ENCODE assay signal across 21 mouse cellular contexts in genomic region chr6:139103397-139103796, GRCm38 (mm10).
DNase-seq lines count a peak whose midpoint lies in the region; ATAC-seq lines count a peak whose summit lies in the region.
"Had no signal": no experiment of that assay in that cellular context is flagged by ENCODE, and none has a peak within 500 bp of the region (broad histone marks: within the 10 kb centered on the region; RNA-seq: fewer than 3 reads in every experiment).

No protein-coding gene starts in this region.

- H3K9ac ChIP-seq in hindbrain, embryonic 11.5 days (ENCODE audit: low read depth, low read length) = no peak overlapping the region
- no peak overlapping the region for H3K9ac ChIP-seq in hindbrain, embryonic 16.5 days (ENCODE audit: low read depth, low read length)
- no peak overlapping the region for H3K9ac ChIP-seq in midbrain, embryonic 11.5 days (ENCODE audit: low read length)
- H3K9ac ChIP-seq in midbrain, embryonic 16.5 days (ENCODE audit: low read depth, low read length) = no peak overlapping the region
- no peak overlapping the region for H3K9ac ChIP-seq in neural tube, embryonic 11.5 days (ENCODE audit: low read length)
- H3K9ac ChIP-seq in neural tube, embryonic 15.5 days (replicated peaks) = no peak overlapping the region
- H3K9ac ChIP-seq: embryonic facial prominence, embryonic 12.5 days; forebrain, embryonic 13.5 days; forebrain, embryonic 15.5 days; forebrain, postnatal 0 days had no signal

- 44% methylated on average over 3 of the region's 3 CpGs for WGBS in hindbrain, embryonic 11.5 days
- 42% methylated on average over 3 of the region's 3 CpGs for WGBS in hindbrain, embryonic 16.5 days
- whole genome bisulfite sequencing in midbrain, embryonic 11.5 days = 51% methylated on average over 3 of the region's 3 CpGs
- WGBS in midbrain, embryonic 16.5 days = 52% methylated on average over 3 of the region's 3 CpGs
- 55% methylated on average over 3 of the region's 3 CpGs for WGBS in neural tube, embryonic 11.5 days
- 33% methylated on average over 3 of the region's 3 CpGs for WGBS in neural tube, embryonic 15.5 days

- ATAC-seq in hindbrain, embryonic 11.5 days (ENCODE audit: low FRiP score) = peak; percentile 81
- ATAC-seq in hindbrain, embryonic 16.5 days = no peak
- ATAC-seq in midbrain, embryonic 11.5 days (ENCODE audit: low FRiP score) = peak; percentile 82
- no peak for ATAC-seq in midbrain, embryonic 16.5 days
- ATAC-seq in neural tube, embryonic 11.5 days (ENCODE audit: insufficient read depth, low FRiP score, low TSS enrichment) = peak; percentile 18; the same call in 1 of the 2 replicates
- no peak for ATAC-seq in neural tube, embryonic 15.5 days (ENCODE audit: low FRiP score)
- ATAC-seq in activated CD4-positive, CD25-positive, alpha-beta regulatory T cell, adult 4 months = no peak
- ATAC-seq: forebrain, embryonic 13.5 days; forebrain, embryonic 15.5 days; forebrain, postnatal 0 days had no signal

- no peak overlapping the region for H3K27ac ChIP-seq in hindbrain, embryonic 11.5 days (ENCODE audit: low read depth, low read length)
- H3K27ac ChIP-seq in hindbrain, embryonic 16.5 days (ENCODE audit: low read depth, low read length) = no peak overlapping the region
- no peak overlapping the region for H3K27ac ChIP-seq in midbrain, embryonic 11.5 days (ENCODE audit: low read depth, low read length)
- H3K27ac ChIP-seq in midbrain, embryonic 16.5 days (ENCODE audit: low read length) = no peak overlapping the region
- no peak overlapping the region for H3K27ac ChIP-seq in neural tube, embryonic 11.5 days (ENCODE audit: low read depth, low read length)
- no peak overlapping the region for H3K27ac ChIP-seq in neural tube, embryonic 15.5 days (replicated peaks)
- H3K27ac ChIP-seq: embryonic facial prominence, embryonic 10.5 days; embryonic facial prominence, embryonic 12.5 days; forebrain, embryonic 13.5 days; forebrain, embryonic 15.5 days had no signal

- no peaks in the 10 kb centered on the region for H3K9me3 ChIP-seq in hindbrain, embryonic 11.5 days (ENCODE audit: control insufficient read depth, low read length)
- no peaks in the 10 kb centered on the region for H3K9me3 ChIP-seq in hindbrain, embryonic 16.5 days (ENCODE audit: control insufficient read depth, low read length)
- no peaks in the 10 kb centered on the region for H3K9me3 ChIP-seq in midbrain, embryonic 11.5 days (ENCODE audit: control insufficient read depth, low read length)
- H3K9me3 ChIP-seq in midbrain, embryonic 16.5 days (replicated peaks; ENCODE audit: control insufficient read depth, low read length, poor library complexity, severe bottlenecking) = no peaks in the 10 kb centered on the region
- no peaks in the 10 kb centered on the region for H3K9me3 ChIP-seq in neural tube, embryonic 11.5 days (ENCODE audit: control insufficient read depth, low read length)
- no peaks in the 10 kb centered on the region for H3K9me3 ChIP-seq in neural tube, embryonic 15.5 days (replicated peaks)
- H3K9me3 ChIP-seq: embryonic facial prominence, embryonic 10.5 days; embryonic facial prominence, embryonic 12.5 days; forebrain, embryonic 13.5 days; forebrain, embryonic 15.5 days had no signal

- H3K27me3 ChIP-seq in hindbrain, embryonic 11.5 days (ENCODE audit: control insufficient read depth, insufficient read depth, low read length) = no peaks in the 10 kb centered on the region
- no peaks in the 10 kb centered on the region for H3K27me3 ChIP-seq in hindbrain, embryonic 16.5 days (replicated peaks; ENCODE audit: control insufficient read depth, insufficient read depth, low read length)
- no peaks in the 10 kb centered on the region for H3K27me3 ChIP-seq in midbrain, embryonic 11.5 days (ENCODE audit: control insufficient read depth, insufficient read depth, low read length)
- H3K27me3 ChIP-seq in midbrain, embryonic 16.5 days (ENCODE audit: control insufficient read depth, insufficient read depth, low read depth, low read length) = no peaks in the 10 kb centered on the region
- H3K27me3 ChIP-seq in neural tube, embryonic 11.5 days (ENCODE audit: control insufficient read depth, insufficient read depth, low read length) = no peaks in the 10 kb centered on the region
- H3K27me3 ChIP-seq in neural tube, embryonic 15.5 days (replicated peaks) = no peaks in the 10 kb centered on the region
- H3K27me3 ChIP-seq: embryonic facial prominence, embryonic 12.5 days; forebrain, embryonic 13.5 days; forebrain, embryonic 15.5 days had no signal

- H3K4me2 ChIP-seq in hindbrain, embryonic 11.5 days (replicated peaks; ENCODE audit: low read depth, low read length) = no peak overlapping the region
- no peak overlapping the region for H3K4me2 ChIP-seq in hindbrain, embryonic 16.5 days (ENCODE audit: low read length)
- no peak overlapping the region for H3K4me2 ChIP-seq in midbrain, embryonic 11.5 days
- H3K4me2 ChIP-seq in midbrain, embryonic 16.5 days (ENCODE audit: low read length) = no peak overlapping the region
- H3K4me2 ChIP-seq in neural tube, embryonic 11.5 days (ENCODE audit: low read depth) = no peak overlapping the region
- H3K4me2 ChIP-seq in neural tube, embryonic 15.5 days = no peak overlapping the region
- H3K4me2 ChIP-seq: embryonic facial prominence, embryonic 12.5 days; forebrain, embryonic 13.5 days; forebrain, embryonic 15.5 days had no signal

- H3K4me1 ChIP-seq in hindbrain, embryonic 11.5 days (replicated peaks; ENCODE audit: control insufficient read depth, insufficient read depth, low read length) = no peaks in the 10 kb centered on the region
- H3K4me1 ChIP-seq in hindbrain, embryonic 16.5 days (ENCODE audit: control insufficient read depth, insufficient read depth, low read depth, low read length) = no peaks in the 10 kb centered on the region
- no peaks in the 10 kb centered on the region for H3K4me1 ChIP-seq in midbrain, embryonic 11.5 days (ENCODE audit: control insufficient read depth, insufficient read depth, low read length)
- H3K4me1 ChIP-seq in midbrain, embryonic 16.5 days (ENCODE audit: control insufficient read depth, insufficient read depth, low read length) = no peaks in the 10 kb centered on the region
- H3K4me1 ChIP-seq in neural tube, embryonic 11.5 days (ENCODE audit: control insufficient read depth, insufficient read depth, low read length) = no peaks in the 10 kb centered on the region
- H3K4me1 ChIP-seq in neural tube, embryonic 15.5 days = no peaks in the 10 kb centered on the region
- H3K4me1 ChIP-seq: embryonic facial prominence, embryonic 10.5 days; embryonic facial prominence, embryonic 12.5 days; forebrain, embryonic 13.5 days; forebrain, embryonic 15.5 days had no signal

- H3K4me3 ChIP-seq in hindbrain, embryonic 11.5 days (ENCODE audit: low read depth, low read length) = no peak overlapping the region
- no peak overlapping the region for H3K4me3 ChIP-seq in hindbrain, embryonic 16.5 days (ENCODE audit: low read length)
- H3K4me3 ChIP-seq in midbrain, embryonic 11.5 days (ENCODE audit: low read depth, low read length) = no peak overlapping the region
- no peak overlapping the region for H3K4me3 ChIP-seq in midbrain, embryonic 16.5 days (ENCODE audit: low read depth, low read length)
- no peak overlapping the region for H3K4me3 ChIP-seq in neural tube, embryonic 11.5 days (ENCODE audit: low read depth, low read length)
- no peak overlapping the region for H3K4me3 ChIP-seq in neural tube, embryonic 15.5 days (replicated peaks)
- H3K4me3 ChIP-seq: embryonic facial prominence, embryonic 10.5 days; embryonic facial prominence, embryonic 12.5 days; forebrain, embryonic 13.5 days; forebrain, embryonic 15.5 days had no signal

- H3K36me3 ChIP-seq in hindbrain, embryonic 11.5 days (ENCODE audit: control insufficient read depth, insufficient read depth, low read length) = no peaks in the 10 kb centered on the region
- no peaks in the 10 kb centered on the region for H3K36me3 ChIP-seq in hindbrain, embryonic 16.5 days (ENCODE audit: control insufficient read depth, insufficient read depth, low read length)
- H3K36me3 ChIP-seq in midbrain, embryonic 11.5 days (ENCODE audit: control insufficient read depth, insufficient read depth, low read length) = no peaks in the 10 kb centered on the region
- H3K36me3 ChIP-seq in midbrain, embryonic 16.5 days (ENCODE audit: control insufficient read depth, insufficient read depth, low read length) = no peaks in the 10 kb centered on the region
- H3K36me3 ChIP-seq in neural tube, embryonic 11.5 days (ENCODE audit: control insufficient read depth, insufficient read depth, low read length) = no peaks in the 10 kb centered on the region
- no peaks in the 10 kb centered on the region for H3K36me3 ChIP-seq in neural tube, embryonic 15.5 days
- H3K36me3 ChIP-seq: embryonic facial prominence, embryonic 10.5 days; embryonic facial prominence, embryonic 12.5 days; forebrain, embryonic 15.5 days had no signal

- DNase-seq in hindbrain, embryonic 11.5 days (ENCODE audit: low spot score) = no peak
- no peak for DNase-seq in midbrain, embryonic 11.5 days (ENCODE audit: low spot score, missing footprints)
- no peak for DNase-seq in neural tube, embryonic 11.5 days (ENCODE audit: low spot score)
- peak; percentile 2 for DNase-seq in embryo, embryonic 11 days
- DNase-seq: adrenal gland, adult 8-10 months; adrenal gland, postnatal 14 days; adrenal gland, postnatal 36 days; cerebellum, adult 11-12 months; cerebellum, adult 2 months; cerebellum, adult 9-10 months; cerebellum, postnatal 10 days; cerebellum, postnatal 25 days had no signal

Comparison
In these comparisons a context has a peak if more than half of its experiments do, and no peak if none do; other contexts are left out.
1. ATAC-seq: peak in hindbrain, embryonic 11.5 days (single experiment), midbrain, embryonic 11.5 days (single experiment) and neural tube, embryonic 11.5 days (single experiment); none in hindbrain, embryonic 16.5 days (single experiment), midbrain, embryonic 16.5 days (single experiment), neural tube, embryonic 15.5 days (single experiment) and activated CD4-positive, CD25-positive, alpha-beta regulatory T cell, adult 4 months (single experiment).